Mouse (Mus musculus) liver, embryonic 18 days (tissue): ENCODE measurements around the gene Cand2. TPM values are rescaled to one million over a fixed set of nuclear protein-coding genes. Genes with fewer than 3 reads are reported as not detected.

Source experiments
- polyA plus RNA-seq: library from polyadenylated mRNA; depleted of rRNA; stranded (reverse); fragments of >200 nt; gene quantifications from 2 replicates; pipeline ENCODE4 v1.2.3, GENCODE M21; 2012; rRNA removed

Cand2 gene
- polyA plus RNA-seq, result 1.2 and 1.4 TPM in 2 replicates

GRCm38 (mm10) chr6:115774501-115774921 lies at the start of gene Cand2:
Gene Cand2, plus strand, starts transcription at chr6:115774538.

GRCm38 (mm10) chr6:115761995-115762756 lies 12.2 kb upstream of the Cand2 start, which contains the start of gene Tmem40:
Gene Tmem40, minus strand, starts transcription at chr6:115762410.

GRCm38 (mm10) chr6:115808488-115809231 lies 34.3 kb downstream of the Cand2 start, which contains the start of gene Rpl32:
Gene Rpl32, minus strand, starts transcription at chr6:115808747.

GRCm38 (mm10) chr6:115838161-115838597 lies 63.8 kb downstream of the Cand2 start, which contains the start of gene Efcab12:
Gene Efcab12, minus strand, starts transcription at chr6:115838412.

GRCm38 (mm10) chr6:115853091-115853813 lies 78.9 kb downstream of the Cand2 start, which contains the start of the genes Mbd4 and Ift122:
Gene Mbd4, minus strand, starts transcription at chr6:115853371.
Gene Ift122, plus strand, starts transcription at chr6:115853470.

Other genes with a start within 250 kb of the Cand2 start
- 4.5 and 4.7 TPM in 2 replicates for gene Tsen2, start 229.9 kb upstream of the Cand2 start, polyA plus RNA-seq
- 21.7 and 29.0 TPM in 2 replicates for gene Mkrn2os, start 182.0 kb upstream of the Cand2 start, polyA plus RNA-seq
- 11.6 and 15.1 TPM in 2 replicates for gene Mkrn2, start 172.6 kb upstream of the Cand2 start, polyA plus RNA-seq
- 58.9 and 66.0 TPM in 2 replicates for gene Raf1, start 97.9 kb upstream of the Cand2 start, polyA plus RNA-seq
- 23.6 and 25.5 TPM in 2 replicates for gene Tmem40, start 12.1 kb upstream of the Cand2 start, polyA plus RNA-seq
- 1,768 and 1,872 TPM in 2 replicates for gene Rpl32, start 34.2 kb downstream of the Cand2 start, polyA plus RNA-seq
- gene Efcab12, start 63.9 kb downstream of the Cand2 start, polyA plus RNA-seq, result 0.12 and 0.13 TPM in 2 replicates
- 3.7 and 3.9 TPM in 2 replicates for gene Mbd4, start 78.8 kb downstream of the Cand2 start, polyA plus RNA-seq
- gene Ift122, start 78.9 kb downstream of the Cand2 start, polyA plus RNA-seq, result 2.0 TPM in 2 replicates
- 0.04 and 0.05 TPM in 2 replicates for gene Rho, start 157.2 kb downstream of the Cand2 start, polyA plus RNA-seq
- gene H1foo, start 170.4 kb downstream of the Cand2 start, polyA plus RNA-seq, result not detected in 2 replicates
- gene Plxnd1, start 220.5 kb downstream of the Cand2 start, polyA plus RNA-seq, result 17.9 and 23.0 TPM in 2 replicates